ENCODE assay signal across 8 mouse cellular contexts in genomic region chr17:34630761-34631301, GRCm38 (mm10). TPM values are rescaled to one million over a fixed set of nuclear protein-coding genes. Genes with fewer than 3 reads are reported as not detected.
DNase-seq lines count a peak whose midpoint lies in the region; ATAC-seq and TF ChIP-seq lines count a peak whose summit lies in the region.

No protein-coding gene starts in this region.

- 11% methylated on average over 48 of the region's 48 CpGs for WGBS in kidney, adult 2 months
- WGBS in hindbrain, embryonic 10.5 days, result 3% methylated on average over 48 of the region's 48 CpGs
- 2% methylated on average over 47 of the region's 48 CpGs for WGBS in midbrain, embryonic 12.5 days

- peak overlapping the region; percentile 52 for H3K9ac ChIP-seq in midbrain, embryonic 12.5 days (replicated peaks)

- peak overlapping the region; percentile 7; the same call in 1 of the 2 replicates for H3K4me3 ChIP-seq in kidney, adult 2 months (ENCODE audit: insufficient read depth, low read depth, low read length)
- H3K4me3 ChIP-seq in hindbrain, embryonic 10.5 days, result peak overlapping the region; percentile 83
- H3K4me3 ChIP-seq in midbrain, embryonic 12.5 days, result peak overlapping the region; percentile 58

- no peak for ATAC-seq in midbrain, embryonic 12.5 days (ENCODE audit: low FRiP score, low read depth)

- peak overlapping the region; percentile 91 for H3K4me2 ChIP-seq in midbrain, embryonic 12.5 days (replicated peaks)

- peaks cover 12% of the 10 kb centered on the region; the same call in 1 of the 2 replicates for H3K4me1 ChIP-seq in kidney, adult 2 months (ENCODE audit: control insufficient read depth, insufficient read depth, low read length)
- peaks cover 70% of the 10 kb centered on the region for H3K4me1 ChIP-seq in hindbrain, embryonic 10.5 days (replicated peaks)
- H3K4me1 ChIP-seq in midbrain, embryonic 12.5 days, result peaks cover 57% of the 10 kb centered on the region

- H3K9me3 ChIP-seq in hindbrain, embryonic 10.5 days, result no peaks in the 10 kb centered on the region
- H3K9me3 ChIP-seq in midbrain, embryonic 12.5 days, result no peaks in the 10 kb centered on the region

- H3K27me3 ChIP-seq in kidney, adult 2 months (replicated peaks; ENCODE audit: control insufficient read depth, insufficient read depth, low read length), result no peaks in the 10 kb centered on the region
- peaks cover 64% of the 10 kb centered on the region for H3K27me3 ChIP-seq in hindbrain, embryonic 10.5 days (ENCODE audit: insufficient read depth, poor library complexity, severe bottlenecking)
- peaks cover 45% of the 10 kb centered on the region for H3K27me3 ChIP-seq in midbrain, embryonic 12.5 days

- H3K36me3 ChIP-seq in kidney, adult 2 months (ENCODE audit: control insufficient read depth, insufficient read depth, low read length), result no peaks in the 10 kb centered on the region
- H3K36me3 ChIP-seq in hindbrain, embryonic 10.5 days, result no peaks in the 10 kb centered on the region
- H3K36me3 ChIP-seq in midbrain, embryonic 12.5 days, result no peaks in the 10 kb centered on the region

- no peak for TF ChIP-seq POLR2A in kidney, adult 2 months (IDR thresholded peaks at IDR 0.05; ENCODE audit: low read depth, low read length)

- no peak for TF ChIP-seq CTCF in kidney, adult 2 months (conservative IDR thresholded peaks at IDR 0.05; ENCODE audit: insufficient read depth, insufficient read length, low read depth, low read length)

- H3K27ac ChIP-seq in kidney, adult 2 months (ENCODE audit: insufficient read depth, low read depth, low read length), result no peak overlapping the region
- H3K27ac ChIP-seq in hindbrain, embryonic 10.5 days, result peak overlapping the region; percentile 72
- H3K27ac ChIP-seq in midbrain, embryonic 12.5 days (replicated peaks), result no peak overlapping the region

- DNase-seq in kidney, adult 2 months, result no peak
- no peak for DNase-seq in kidney, adult 18-20 months
- DNase-seq in cerebellum, adult 8-10 months, result peak; percentile 64
- no peak for DNase-seq in hindbrain, embryonic 10.5 days (ENCODE audit: low spot score)
- DNase-seq in urinary bladder, postnatal 4 days (ENCODE audit: low spot score in 2 of 2), result no peak
- DNase-seq in adrenal gland, adult 2 months, result no peak
- DNase-seq in adrenal gland, postnatal 10 days, result no peak

RNA-seq across cellular contexts. Expression of gene Prrt1, which starts 1.5 kb away (rescaled TPM):
- polyA plus RNA-seq in kidney, adult 2 months (2012; rRNA removed), result 2.7 and 3.2 TPM in 2 replicates
- 0.58 and 1.4 TPM in 2 replicates for polyA plus RNA-seq in hindbrain, embryonic 10.5 days (2016; fragmentation: Nextera tagmentation; extraction: Ambion mirVana)
- 3.9 and 4.2 TPM in 2 replicates for polyA plus RNA-seq in midbrain, embryonic 12.5 days (2016; fragmentation: Nextera tagmentation; extraction: Ambion mirVana)
- total RNA-seq in adrenal gland, adult 2 months (2021), result 10 to 100 TPM in 1 of 2 experiments, 1 to 10 TPM in 1; 9.1 to 12.8 TPM
- polyA plus RNA-seq in adrenal gland, adult 2 months (2012; rRNA removed), result 22.1 and 32.8 TPM in 2 replicates
- 1 to 10 TPM; 4.5 to 7.9 TPM for total RNA-seq in adrenal gland, postnatal 10 days (2021)

RNA-seq across cellular contexts. Expression of gene Ppt2, which starts 2.5 kb away (rescaled TPM):
- polyA plus RNA-seq in kidney, adult 2 months (2012; rRNA removed), result 118 and 123 TPM in 2 replicates
- polyA plus RNA-seq in hindbrain, embryonic 10.5 days (2016; fragmentation: Nextera tagmentation; extraction: Ambion mirVana), result 22.7 and 28.7 TPM in 2 replicates
- polyA plus RNA-seq in midbrain, embryonic 12.5 days (2016; fragmentation: Nextera tagmentation; extraction: Ambion mirVana), result 21.3 and 23.8 TPM in 2 replicates
- total RNA-seq in adrenal gland, adult 2 months (2021), result 10 to 100 TPM; 58.3 to 70.7 TPM
- polyA plus RNA-seq in adrenal gland, adult 2 months (2012; rRNA removed), result 58.5 and 102 TPM in 2 replicates
- 10 to 100 TPM; 47.8 to 48.0 TPM for total RNA-seq in adrenal gland, postnatal 10 days (2021)

RNA-seq across cellular contexts. Expression of gene Fkbpl, which starts 13.7 kb away (rescaled TPM):
- polyA plus RNA-seq in kidney, adult 2 months (2012; rRNA removed), result 5.5 and 5.8 TPM in 2 replicates
- 19.4 and 19.6 TPM in 2 replicates for polyA plus RNA-seq in hindbrain, embryonic 10.5 days (2016; fragmentation: Nextera tagmentation; extraction: Ambion mirVana)
- polyA plus RNA-seq in midbrain, embryonic 12.5 days (2016; fragmentation: Nextera tagmentation; extraction: Ambion mirVana), result 16.4 and 18.1 TPM in 2 replicates
- 10 to 100 TPM; 12.7 to 17.2 TPM for total RNA-seq in adrenal gland, adult 2 months (2021)
- polyA plus RNA-seq in adrenal gland, adult 2 months (2012; rRNA removed), result 7.1 and 7.6 TPM in 2 replicates
- 10 to 100 TPM; 11.8 to 14.4 TPM for total RNA-seq in adrenal gland, postnatal 10 days (2021)

RNA-seq across cellular contexts. Expression of gene Egfl8, which starts 15.1 kb away (rescaled TPM):
- polyA plus RNA-seq in kidney, adult 2 months (2012; rRNA removed), result 5.1 and 5.3 TPM in 2 replicates
- 6.0 and 6.1 TPM in 2 replicates for polyA plus RNA-seq in hindbrain, embryonic 10.5 days (2016; fragmentation: Nextera tagmentation; extraction: Ambion mirVana)
- polyA plus RNA-seq in midbrain, embryonic 12.5 days (2016; fragmentation: Nextera tagmentation; extraction: Ambion mirVana), result 4.5 and 6.0 TPM in 2 replicates
- 1 to 10 TPM; 2.4 to 3.0 TPM for total RNA-seq in adrenal gland, adult 2 months (2021)
- 2.4 and 4.2 TPM in 2 replicates for polyA plus RNA-seq in adrenal gland, adult 2 months (2012; rRNA removed)
- total RNA-seq in adrenal gland, postnatal 10 days (2021), result 1 to 10 TPM; 6.1 to 9.9 TPM

RNA-seq across cellular contexts. Expression of gene Atf6b, which starts 16.1 kb away (rescaled TPM):
- 52.5 and 65.5 TPM in 2 replicates for polyA plus RNA-seq in kidney, adult 2 months (2012; rRNA removed)
- 111 and 118 TPM in 2 replicates for polyA plus RNA-seq in hindbrain, embryonic 10.5 days (2016; fragmentation: Nextera tagmentation; extraction: Ambion mirVana)
- polyA plus RNA-seq in midbrain, embryonic 12.5 days (2016; fragmentation: Nextera tagmentation; extraction: Ambion mirVana), result 116 and 121 TPM in 2 replicates
- total RNA-seq in adrenal gland, adult 2 months (2021), result 10 to 100 TPM; 44.1 to 53.2 TPM
- polyA plus RNA-seq in adrenal gland, adult 2 months (2012; rRNA removed), result 114 and 118 TPM in 2 replicates
- 10 to 100 TPM; 37.8 to 40.1 TPM for total RNA-seq in adrenal gland, postnatal 10 days (2021)

Comparison
In these comparisons a context has a peak if more than half of its experiments do, and no peak if none do; other contexts are left out.
1. H3K4me3 ChIP-seq: peak in every context shown above with its lines; median percentile 83 in hindbrain, embryonic 10.5 days; 58 in midbrain, embryonic 12.5 days; 7 in kidney, adult 2 months.